Mouse (Mus musculus): ENCODE results near the gene Kprp.
"Not testable (repeated sequence)": the region's sequence is repeated elsewhere in the genome, so short reads cannot be mapped to it uniquely, and the experiment has no call there.

Kprp gene

GRCm38 (mm10) chr3:92827108-92827507 is at the start of gene Kprp:
Gene Kprp, minus strand, starts transcription at chr3:92827247.
- in situ Hi-C loops (cut with MboI, MseI) = no loop called here

DNA sequence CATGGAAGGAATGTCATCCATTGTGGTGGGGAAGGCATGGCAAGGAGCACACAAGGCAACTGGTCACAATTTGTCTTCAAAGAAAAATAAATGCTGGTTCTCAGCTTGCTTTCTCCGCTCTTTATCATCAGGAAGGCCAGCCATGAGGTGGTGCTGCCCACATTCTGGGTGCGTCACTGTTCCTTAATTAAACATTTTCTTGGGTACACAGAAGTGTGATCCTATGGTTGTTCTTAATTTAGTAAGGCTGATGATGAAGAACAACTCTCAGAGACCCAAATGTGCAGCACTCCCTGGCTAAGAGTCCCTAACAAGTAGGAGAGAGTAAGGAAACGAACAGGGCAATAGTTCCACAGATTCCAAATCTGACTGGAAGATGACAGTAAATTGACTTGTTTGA is 47.1 kb upstream of the Kprp start:
- in situ Hi-C loops (cut with MboI, MseI) = no loop called here

DNA sequence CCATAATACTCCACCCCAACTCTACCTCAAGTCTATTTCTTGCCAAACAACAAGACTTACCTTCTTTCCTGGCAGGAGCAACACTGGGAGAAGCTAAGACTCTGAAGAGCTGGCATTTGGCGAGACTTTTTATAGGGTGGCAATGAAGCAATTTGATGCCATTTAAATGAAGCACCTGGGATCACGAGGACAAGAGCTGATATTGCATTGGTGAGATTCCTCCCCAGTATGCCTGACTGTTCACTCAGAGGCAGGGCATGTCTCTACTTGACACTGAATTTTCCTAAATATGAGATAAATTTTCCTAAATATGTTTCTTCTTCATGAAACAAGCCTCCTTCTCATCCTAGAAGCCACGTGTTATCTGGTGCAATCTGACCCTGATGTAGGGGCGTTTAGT is 43.1 kb upstream of the Kprp start, which contains the start of gene 2310050C09Rik:
Gene 2310050C09Rik (minus strand): TSS at position 101 of the 400 bp plus-strand sequence.
- in situ Hi-C loops (cut with MboI, MseI) = no loop called here

DNA sequence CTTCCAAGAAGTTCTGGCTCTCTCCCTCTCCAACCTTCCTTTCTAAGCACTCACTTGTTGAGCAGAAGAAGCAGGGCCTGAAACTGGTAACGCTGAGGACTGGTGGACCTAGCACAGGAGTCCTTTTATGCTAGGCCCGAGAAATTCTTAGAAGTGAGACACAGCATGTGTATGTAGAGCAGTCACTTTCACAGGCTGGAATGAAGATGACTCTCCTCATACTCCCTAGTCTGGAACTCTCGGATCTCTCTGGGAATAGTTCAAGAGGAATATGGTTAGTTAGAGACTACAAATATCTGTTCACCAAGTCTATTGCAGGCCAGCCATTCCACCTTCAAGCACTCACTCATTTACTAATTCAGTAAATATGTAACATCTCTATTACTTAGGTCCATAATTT is 24.1 kb upstream of the Kprp start, which contains the start of gene Lce1l:
Gene Lce1l (minus strand): TSS at position 101 of the 400 bp plus-strand sequence.
- in situ Hi-C loops (cut with MboI, MseI) = no loop called here

- in situ Hi-C loops (cut with MboI, MseI) = no loop called here
Measured at GRCm38 (mm10) chr3:92825808-92826207, 1.2 kb downstream of the Kprp start.

- in situ Hi-C loops (cut with MboI, MseI) = not testable (repeated sequence)
Measured at GRCm38 (mm10) chr3:92816036-92816435, 11.0 kb downstream of the Kprp start.

GRCm38 (mm10) chr3:92815581-92815980 is 11.5 kb downstream of the Kprp start:
- in situ Hi-C loops (cut with MboI, MseI) = no loop called here

DNA sequence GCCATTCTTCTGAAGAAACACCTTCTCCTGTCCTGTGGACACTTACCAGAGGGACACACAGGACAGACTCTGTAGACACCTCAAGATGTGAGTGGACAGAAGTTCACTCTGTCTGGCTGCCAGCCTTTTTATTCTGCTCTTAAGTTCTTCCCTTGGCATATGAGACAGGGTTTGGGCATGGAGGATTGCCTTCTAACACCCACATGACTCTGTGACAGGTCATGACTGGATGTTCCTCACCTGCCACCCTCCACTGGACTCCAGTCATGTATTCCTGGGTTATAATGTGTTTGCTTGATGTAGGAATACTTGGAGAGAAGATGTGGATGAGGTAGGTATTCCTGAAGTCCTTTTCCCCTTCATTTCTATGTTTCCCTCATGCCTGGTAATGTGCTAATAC is 19.3 kb downstream of the Kprp start, which contains the start of gene Lce1k:
Gene Lce1k (minus strand): TSS at position 101 of the 400 bp plus-strand sequence.
- in situ Hi-C loops (cut with MboI, MseI) = no loop called here

GRCm38 (mm10) chr3:92790414-92790813 is 36.6 kb downstream of the Kprp start, which contains the start of gene Lce1j:
Gene Lce1j, minus strand, starts transcription at chr3:92790514.
- in situ Hi-C loops (cut with MboI, MseI) = no loop called here

DNA sequence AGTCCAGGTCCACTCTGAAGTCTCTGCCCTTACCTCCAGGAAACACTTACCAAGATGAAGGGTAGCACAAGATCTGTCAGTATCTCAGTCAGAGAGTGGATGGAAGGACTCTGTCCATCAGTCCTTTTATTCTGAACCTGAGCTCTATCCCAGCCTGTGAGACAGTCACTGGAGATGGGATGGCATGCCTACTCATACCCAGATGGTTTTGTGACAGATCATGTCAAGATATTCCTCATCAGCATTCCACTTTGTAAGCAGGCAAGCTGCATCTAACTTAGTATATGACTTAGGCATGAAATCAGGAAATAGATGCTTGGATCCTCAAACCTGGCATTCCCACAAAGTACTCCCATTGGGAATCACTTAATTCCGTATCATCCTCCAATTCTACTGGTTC is 48.2 kb downstream of the Kprp start, which contains the start of gene Lce1i:
Gene Lce1i (minus strand): TSS at position 101 of the 400 bp plus-strand sequence.
- in situ Hi-C loops (cut with MboI, MseI) = loop anchor here in 1 of 2 experiments (10.0 kb wide), 1 partner anchor 624 kb away; no protein-coding TSS in a partner anchor

Data from T-helper 17 cell (primary cell).